Comparison of ENCODE assay signal across 8 mouse cellular contexts in the genomic region with DNA sequence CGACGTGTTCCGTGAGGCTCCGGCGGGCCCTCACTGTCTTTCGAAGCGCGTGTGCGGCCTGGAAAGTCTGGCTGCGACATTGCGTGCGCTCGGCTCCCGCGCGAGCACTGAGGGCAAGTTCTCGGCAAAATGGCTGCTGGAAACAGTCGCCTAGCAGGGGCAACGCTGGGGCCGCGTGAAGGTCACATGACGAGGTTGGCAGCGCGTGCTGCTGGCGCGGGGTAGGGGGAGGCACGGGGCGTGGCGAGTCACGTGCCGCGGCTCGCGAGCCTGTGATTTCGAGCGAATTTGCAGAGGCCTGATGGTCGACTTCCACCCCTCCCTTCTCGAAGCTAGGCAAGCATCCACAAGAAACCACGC. TPM values are rescaled to one million over a fixed set of nuclear protein-coding genes. Genes with fewer than 3 reads are reported as not detected.
DNase-seq lines count a peak whose midpoint lies in the region; ATAC-seq and TF ChIP-seq lines count a peak whose summit lies in the region.

No protein-coding gene starts in this region.

- intact Hi-C loops in heart, postnatal 36 days (cut with DNase I), result loop anchor here (2.0 to 5.0 kb wide), 2 partner anchors 24 to 76 kb away; partner anchors contain the start of genes Mga and Tyro3

- H3K36me3 ChIP-seq in G1E (replicated peaks), result no peaks in the 10 kb centered on the region
- H3K36me3 ChIP-seq in forebrain, postnatal 0 days (ENCODE audit: insufficient read depth), result no peaks in the 10 kb centered on the region
- no peaks in the 10 kb centered on the region for H3K36me3 ChIP-seq in neural tube, embryonic 14.5 days (ENCODE audit: control insufficient read depth, insufficient read depth, low read length)

- H3K27me3 ChIP-seq in G1E (ENCODE audit: insufficient read depth, low read length), result peaks cover 13% of the 10 kb centered on the region
- no peaks in the 10 kb centered on the region; the same call in 1 of the 2 replicates for H3K27me3 ChIP-seq in forebrain, postnatal 0 days (ENCODE audit: insufficient read depth, low read length)
- no peaks in the 10 kb centered on the region for H3K27me3 ChIP-seq in neural tube, embryonic 14.5 days (ENCODE audit: control insufficient read depth, insufficient read depth, low read length)

- peaks cover 11% of the 10 kb centered on the region for H3K9me3 ChIP-seq in G1E (replicated peaks)
- H3K9me3 ChIP-seq in forebrain, postnatal 0 days (ENCODE audit: low read length), result no peaks in the 10 kb centered on the region
- H3K9me3 ChIP-seq in neural tube, embryonic 14.5 days (ENCODE audit: control insufficient read depth, low read length), result no peaks in the 10 kb centered on the region

- 0% methylated on average over 39 of the region's 39 CpGs for WGBS in forebrain, postnatal 0 days
- WGBS in lung, adult 2 months, result under 1% methylated on average over 39 of the region's 39 CpGs
- WGBS in neural tube, embryonic 14.5 days, result under 1% methylated on average over 39 of the region's 39 CpGs

- peak overlapping the region; percentile 93 for H3K27ac ChIP-seq in forebrain, postnatal 0 days (ENCODE audit: low read depth, low read length)
- peak overlapping the region; percentile 97 for H3K27ac ChIP-seq in layer of hippocampus, adult 2 months
- peak overlapping the region; percentile 90 for H3K27ac ChIP-seq in neural tube, embryonic 14.5 days (ENCODE audit: low read depth, low read length)

- no peak for DNase-seq in G1E (ENCODE audit: low spot score)
- DNase-seq in cerebellum, adult 18-20 months, result peak; percentile 88 to 90
- DNase-seq in forebrain, postnatal 0 days, result peak; percentile 98
- DNase-seq in heart, postnatal 36 days, result peak; percentile 82 to 87
- DNase-seq in layer of hippocampus, adult 2 months (ENCODE audit: low spot score in 2 of 2), result peak; percentile 88 to 90
- DNase-seq in lung, adult 2 months, result no peak
- peak; percentile 94 for DNase-seq in testis, postnatal 10 days (ENCODE audit: low spot score)

- H3K4me2 ChIP-seq in forebrain, postnatal 0 days (ENCODE audit: low read depth), result peak overlapping the region; percentile 95
- H3K4me2 ChIP-seq in neural tube, embryonic 14.5 days (ENCODE audit: low read depth, low read length), result peak overlapping the region; percentile 89

- TF ChIP-seq CTCF in G1E (IDR thresholded peaks at IDR 0.05; ENCODE audit: low read depth, low read length), result no peak
- TF ChIP-seq CTCF in forebrain, postnatal 0 days (IDR thresholded peaks at IDR 0.05; ENCODE audit: low read depth), result no peak
- TF ChIP-seq CTCF in layer of hippocampus, adult 2 months (conservative IDR thresholded peaks at IDR 0.05), result no peak
- no peak for TF ChIP-seq CTCF in lung, adult 2 months (IDR thresholded peaks at IDR 0.05; ENCODE audit: insufficient read depth, low read length)

- H3K9ac ChIP-seq in forebrain, postnatal 0 days, result peak overlapping the region; percentile 74
- H3K9ac ChIP-seq in neural tube, embryonic 14.5 days (replicated peaks; ENCODE audit: low read depth, low read length), result peak overlapping the region; percentile 60

- 0 out of 2 replicates have a peak overlapping the region, but pooled peaks have one; percentile 3 for H3K4me3 ChIP-seq in G1E (ENCODE audit: low read depth, low read length)
- H3K4me3 ChIP-seq in forebrain, postnatal 0 days (ENCODE audit: low read depth, low read length), result peak overlapping the region; percentile 53
- H3K4me3 ChIP-seq in layer of hippocampus, adult 2 months, result peak overlapping the region; percentile 75
- peak overlapping the region; percentile 75 for H3K4me3 ChIP-seq in lung, adult 2 months (replicated peaks; ENCODE audit: extremely low read depth, low read depth, low read length)
- H3K4me3 ChIP-seq in neural tube, embryonic 14.5 days (ENCODE audit: low read depth, low read length), result peak overlapping the region; percentile 56

- no peaks in the 10 kb centered on the region for H3K4me1 ChIP-seq in G1E (ENCODE audit: insufficient read depth, low read depth, low read length)
- peaks cover 10% of the 10 kb centered on the region; the same call in 1 of the 2 replicates for H3K4me1 ChIP-seq in forebrain, postnatal 0 days (ENCODE audit: insufficient read depth)
- no peaks in the 10 kb centered on the region for H3K4me1 ChIP-seq in lung, adult 2 months (ENCODE audit: control insufficient read depth, insufficient read depth, low read length)
- H3K4me1 ChIP-seq in neural tube, embryonic 14.5 days (ENCODE audit: control insufficient read depth, insufficient read depth, low read length), result no peaks in the 10 kb centered on the region

- no peak for ATAC-seq in G1E (ENCODE audit: extremely low read depth, insufficient number of reproducible peaks, low FRiP score, poor library complexity, severe bottlenecking)
- peak; percentile 96 for ATAC-seq in forebrain, postnatal 0 days
- ATAC-seq in neural tube, embryonic 14.5 days (ENCODE audit: low read depth), result peak; percentile 94

- TF ChIP-seq POLR2A in lung, adult 2 months (IDR thresholded peaks at IDR 0.05; ENCODE audit: borderline replicate concordance, extremely low read depth, low read depth, low read length), result peak; percentile 31; the same call in 1 of the 2 replicates

RNA-seq across cellular contexts. Expression of gene Mga, which starts 23.9 kb away (rescaled TPM):
- 186 and 200 TPM in 2 replicates for total RNA-seq in G1E (2014; fragmentation: Nextera tagmentation)
- total RNA-seq in G1E (2017), result 69.4 and 80.7 TPM in 2 replicates
- 2.7 and 4.1 TPM in 2 replicates for polyA plus RNA-seq in G1E (2012)
- total RNA-seq in forebrain, postnatal 0 days (2014; rRNA removed), result 42.2 and 69.7 TPM in 2 replicates
- polyA plus RNA-seq in forebrain, postnatal 0 days (2015; fragmentation: Nextera tagmentation; extraction: Ambion mirVana), result 6.9 and 11.4 TPM in 2 replicates
- 10 to 100 TPM; 36.0 to 39.6 TPM for total RNA-seq in heart, postnatal 36 days (2021)
- total RNA-seq in layer of hippocampus, adult 2 months (2021), result 10 to 100 TPM; 66.6 to 72.7 TPM
- 18.3 and 23.8 TPM in 2 replicates for polyA plus RNA-seq in lung, adult 2 months (2012; rRNA removed)
- polyA plus RNA-seq in neural tube, embryonic 14.5 days (2014; fragmentation: Nextera tagmentation; extraction: Ambion mirVana), result 37.5 and 44.2 TPM in 2 replicates

Comparison
In these comparisons a context has a peak if more than half of its experiments do, and no peak if none do; other contexts are left out.
1. DNase-seq: peak in cerebellum, adult 18-20 months (2 of 2), forebrain, postnatal 0 days (single experiment), heart, postnatal 36 days (2 of 2), layer of hippocampus, adult 2 months (2 of 2) and testis, postnatal 10 days (single experiment); none in G1E (single experiment) and lung, adult 2 months (single experiment).
2. H3K4me3 ChIP-seq: peak in every context shown above with its lines; median percentile 75 in layer of hippocampus, adult 2 months; 75 in lung, adult 2 months; 56 in neural tube, embryonic 14.5 days; 53 in forebrain, postnatal 0 days; 3 in G1E.
3. Peak in every context shown above with its lines, with median percentiles within 50 percentile points of each other: H3K27ac ChIP-seq.